Mouse (Mus musculus): ENCODE data around the gene Cfap61.

The Cfap61 gene

GRCm38 (mm10) chr2:146250236-146250904 is 315.8 kb downstream of the Cfap61 start:
- intact Hi-C loops (cut with DNase I): no loop called here

GRCm38 (mm10) chr2:146254387-146254786 is 319.8 kb downstream of the Cfap61 start:
- intact Hi-C loops (cut with DNase I): no loop called here

- intact Hi-C loops (cut with DNase I): loop anchor here (2.0 to 5.0 kb wide), 2 partner anchors 41 to 298 kb away; no protein-coding TSS in a partner anchor
Observed at GRCm38 (mm10) chr2:146255636-146256035, 321.1 kb downstream of the Cfap61 start.

- intact Hi-C loops (cut with DNase I): loop anchor here (2.0 to 5.0 kb wide), 2 partner anchors 42 to 299 kb away; no protein-coding TSS in a partner anchor
Observed at GRCm38 (mm10) chr2:146256321-146256875, 321.8 kb downstream of the Cfap61 start.

- intact Hi-C loops (cut with DNase I): loop anchor here (2.0 to 5.0 kb wide), 2 partner anchors 42 to 300 kb away; no protein-coding TSS in a partner anchor
Observed at GRCm38 (mm10) chr2:146257037-146257436, 322.5 kb downstream of the Cfap61 start.

- intact Hi-C loops (cut with DNase I): loop anchor here (2.0 to 5.0 kb wide), 2 partner anchors 43 to 300 kb away; no protein-coding TSS in a partner anchor
Observed at GRCm38 (mm10) chr2:146257609-146258008, 323.0 kb downstream of the Cfap61 start.

GRCm38 (mm10) chr2:146258736-146259469 is 324.3 kb downstream of the Cfap61 start:
- intact Hi-C loops (cut with DNase I): loop anchor here (5.0 kb wide), 1 partner anchor 302 kb away; no protein-coding TSS in a partner anchor

GRCm38 (mm10) chr2:146259787-146260560 is 325.4 kb downstream of the Cfap61 start:
- intact Hi-C loops (cut with DNase I): loop anchor here (5.0 kb wide), 1 partner anchor 303 kb away; no protein-coding TSS in a partner anchor

- intact Hi-C loops (cut with DNase I): no loop called here
Observed at GRCm38 (mm10) chr2:146261146-146261545, 326.6 kb downstream of the Cfap61 start.

GRCm38 (mm10) chr2:146262215-146262614 is 327.6 kb downstream of the Cfap61 start:
- intact Hi-C loops (cut with DNase I): no loop called here

- intact Hi-C loops (cut with DNase I): no loop called here
Observed at GRCm38 (mm10) chr2:146262966-146263365, 328.4 kb downstream of the Cfap61 start.

Measured in adrenal gland (tissue).